Mouse (Mus musculus) MEL (cell line): Measurements from ENCODE around the gene Shb. TPM values are rescaled to one million over a fixed set of nuclear protein-coding genes. Genes with fewer than 3 reads are reported as not detected.

Source experiments
- DNase-seq: peaks from one replicate; pipeline ENCODE4 v3.0.0; 2011; ENCODE audit warnings: low read depth, low spot score
- H3K27ac ChIP-seq: 2 replicates; pipeline ENCODE4 v1.5.1; 2012; ENCODE audit warnings: low read depth, mild to moderate bottlenecking, control low read depth, low read length, moderate library complexity; ENCODE audit not compliant: control insufficient read depth
- H3K27me3 ChIP-seq, 2 experiments: fragments of 150-350 bp in 1 of 2; sonication (generic) in 1 of 2; 2 replicates each; pipeline ENCODE4 v1.6.1; 2012; ENCODE audit warnings: low read length in 2 of 2, mild to moderate bottlenecking in 2 of 2, improper control_type of control experiment in 1 of 2, moderate library complexity in 1 of 2; ENCODE audit not compliant: insufficient read depth in 2 of 2, control insufficient read depth in 1 of 2
- H3K36me3 ChIP-seq, 2 experiments: 2 replicates each; pipeline ENCODE4 v1.6.1; 2012 to 2014; ENCODE audit warnings: low read length in 2 of 2, improper control_type of control experiment in 1 of 2, inconsistent platforms in 1 of 2, mild to moderate bottlenecking in 1 of 2; ENCODE audit not compliant: insufficient read depth in 2 of 2, control insufficient read depth in 1 of 2
- H3K4me1 ChIP-seq, 2 experiments: fragments of 150-350 bp in 1 of 2; sonication (generic) in 1 of 2; 2 replicates each; pipeline ENCODE4 v1.6.1; 2012; ENCODE audit warnings: low read length in 2 of 2, improper control_type of control experiment in 1 of 2, mild to moderate bottlenecking in 1 of 2; ENCODE audit not compliant: insufficient read depth in 2 of 2, control insufficient read depth in 1 of 2
- H3K4me3 ChIP-seq, 2 experiments: fragments of 150-350 bp in 1 of 2; sonication (generic) in 1 of 2; 2 replicates each; pipeline ENCODE4 v1.5.1; 2012; ENCODE audit warnings: low read depth in 2 of 2, low read length in 2 of 2, mild to moderate bottlenecking in 2 of 2, moderate library complexity in 2 of 2, control low read depth in 1 of 2, improper control_type of control experiment in 1 of 2; ENCODE audit not compliant: control insufficient read depth in 1 of 2, insufficient read depth in 1 of 2
- H3K79me2 ChIP-seq: 2 replicates; pipeline ENCODE4 v1.6.1; 2012; ENCODE audit warnings: mild to moderate bottlenecking, low read length, moderate library complexity; ENCODE audit not compliant: control insufficient read depth, poor library complexity, insufficient read depth
- H3K9ac ChIP-seq: 2 replicates; pipeline ENCODE4 v1.6.1; 2012; ENCODE audit warnings: low read depth, mild to moderate bottlenecking, control low read depth, low read length, moderate library complexity; ENCODE audit not compliant: control insufficient read depth, poor library complexity, severe bottlenecking
- H3K9me3 ChIP-seq: fragments of 150-350 bp; sonication (generic); replicated peaks from 2 replicates; pipeline ENCODE4 v1.6.1; 2012; ENCODE audit warnings: mild to moderate bottlenecking, low read length, improper control_type of control experiment, moderate library complexity; ENCODE audit not compliant: insufficient read depth
- CHD1 ChIP-seq: IDR thresholded peaks from 2 replicates; pipeline ENCODE4 v1.6.1; 2012; ENCODE audit warnings: low read depth, mild to moderate bottlenecking, inconsistent platforms, low read length, improper control_type of control experiment
- CHD2 ChIP-seq: IDR thresholded peaks from 2 replicates; pipeline ENCODE4 v1.6.1; 2011; ENCODE audit warnings: low read length, improper control_type of control experiment
- ELF1 ChIP-seq: IDR thresholded peaks from 2 replicates; pipeline ENCODE4 v1.6.1; 2014; ENCODE audit warnings: low read depth, mild to moderate bottlenecking, inconsistent platforms, low read length, improper control_type of control experiment, moderate library complexity
- ETS1 ChIP-seq: IDR thresholded peaks from 2 replicates; pipeline ENCODE4 v1.6.1; 2012; ENCODE audit warnings: low read depth, mild to moderate bottlenecking, inconsistent platforms, low read length, improper control_type of control experiment, moderate library complexity
- GABPA ChIP-seq: IDR thresholded peaks from 2 replicates; pipeline ENCODE4 v1.6.1; 2012; ENCODE audit warnings: low read depth, mild to moderate bottlenecking, inconsistent platforms, low read length, improper control_type of control experiment, moderate library complexity
- HCFC1 ChIP-seq: IDR thresholded peaks from 2 replicates; pipeline ENCODE4 v1.6.1; 2012; ENCODE audit warnings: low read depth, mild to moderate bottlenecking, inconsistent platforms, low read length, improper control_type of control experiment, moderate library complexity
- MAFK ChIP-seq: IDR thresholded peaks from 2 replicates; pipeline ENCODE4 v1.6.1; 2011; ENCODE audit warnings: low read depth, mild to moderate bottlenecking, low read length, improper control_type of control experiment, borderline replicate concordance
- MAX ChIP-seq: IDR thresholded peaks from 2 replicates; pipeline ENCODE4 v1.6.1; 2011; ENCODE audit warnings: low read length, improper control_type of control experiment
- MAZ ChIP-seq: IDR thresholded peaks from 2 replicates; pipeline ENCODE4 v1.6.1; 2012; ENCODE audit warnings: low read depth, mild to moderate bottlenecking, inconsistent platforms, low read length, improper control_type of control experiment
- MXI1 ChIP-seq: IDR thresholded peaks from 2 replicates; pipeline ENCODE4 v1.6.1; 2011; ENCODE audit warnings: mild to moderate bottlenecking, low read depth, low read length, improper control_type of control experiment
- MYB ChIP-seq: IDR thresholded peaks from 2 replicates; pipeline ENCODE4 v1.6.1; 2011; ENCODE audit warnings: mild to moderate bottlenecking, low read depth, low read length, improper control_type of control experiment
- MYC ChIP-seq: IDR thresholded peaks from 2 replicates; pipeline ENCODE4 v1.6.1; 2011; ENCODE audit warnings: low read depth, mild to moderate bottlenecking, low read length, improper control_type of control experiment, moderate library complexity
- NELFE ChIP-seq: IDR thresholded peaks from 2 replicates; pipeline ENCODE4 v1.6.1; 2011; ENCODE audit warnings: low read depth, low read length, improper control_type of control experiment
- NRF1 ChIP-seq: IDR thresholded peaks from 2 replicates; pipeline ENCODE4 v1.6.1; 2014; ENCODE audit warnings: low read depth, mild to moderate bottlenecking, inconsistent platforms, low read length, improper control_type of control experiment, moderate library complexity; ENCODE audit not compliant: poor library complexity, insufficient read depth, severe bottlenecking
- POLR2A ChIP-seq, 2 experiments: IDR thresholded peaks; 2 replicates each; pipeline ENCODE4 v1.6.1; 2011 to 2012; ENCODE audit warnings: low read length in 2 of 2, mild to moderate bottlenecking in 2 of 2, control low read depth in 1 of 2, improper control_type of control experiment in 1 of 2, low read depth in 1 of 2, moderate library complexity in 1 of 2; ENCODE audit not compliant: control insufficient read depth in 1 of 2, insufficient read depth in 1 of 2, poor library complexity in 1 of 2
- RAD21 ChIP-seq: IDR thresholded peaks from 2 replicates; pipeline ENCODE4 v1.6.1; 2011; ENCODE audit warnings: mild to moderate bottlenecking, low read depth, low read length, improper control_type of control experiment
- RCOR1 ChIP-seq: IDR thresholded peaks from 2 replicates; pipeline ENCODE4 v1.6.1; 2012; ENCODE audit warnings: low read depth, mild to moderate bottlenecking, inconsistent platforms, low read length, improper control_type of control experiment
- SMC3 ChIP-seq: IDR thresholded peaks from 2 replicates; pipeline ENCODE4 v1.6.1; 2011; ENCODE audit warnings: low read depth, low read length, improper control_type of control experiment
- UBTF ChIP-seq: IDR thresholded peaks from 2 replicates; pipeline ENCODE4 v1.6.1; 2012; ENCODE audit warnings: low read depth, mild to moderate bottlenecking, inconsistent platforms, low read length, improper control_type of control experiment, moderate library complexity, borderline replicate concordance; ENCODE audit not compliant: insufficient read depth
- USF2 ChIP-seq, 2 experiments: IDR thresholded peaks; 2 replicates each; pipeline ENCODE4 v1.6.1; 2011 to 2012; ENCODE audit warnings: improper control_type of control experiment in 2 of 2, low read length in 2 of 2, borderline replicate concordance in 1 of 2, inconsistent platforms in 1 of 2, low read depth in 1 of 2, mild to moderate bottlenecking in 1 of 2; ENCODE audit not compliant: insufficient read depth in 1 of 2
- ZC3H11A ChIP-seq: IDR thresholded peaks from 2 replicates; pipeline ENCODE4 v1.6.1; 2012; ENCODE audit warnings: low read depth, mild to moderate bottlenecking, inconsistent platforms, low read length, improper control_type of control experiment
- polyA plus RNA-seq, 2 experiments: library from polyadenylated mRNA; stranded (reverse) in 1 of 2; unstranded in 1 of 2; fragments of >175 nt in 1 of 2; fragments of >200 nt in 1 of 2; gene quantifications; 2 replicates each; pipeline versions ENCODE4 v1.2.1 to v1.2.4; 2012; ENCODE audit warnings: low replicate concordance in 2 of 2, low read depth in 1 of 2; ENCODE audit not compliant: insufficient read length in 2 of 2, insufficient read depth in 1 of 2, missing spikeins in 1 of 2
- total RNA-seq: library from RNA; depleted of rRNA; stranded (reverse); fragments of 300-350 nt; gene quantifications from 2 replicates; pipeline ENCODE4 v1.2.3, GENCODE M21; 2012

Shb gene
- total and polyA plus RNA-seq, 3 experiments = 5.2 to 13.9 TPM; not detected in 1

- H3K4me3 ChIP-seq = no peak overlapping the region
- no peak overlapping the region for H3K9ac ChIP-seq
- no peaks in the 10 kb centered on the region for H3K27me3 ChIP-seq
- H3K36me3 ChIP-seq = peaks cover 0 to 3% of the 10 kb centered on the region in 2 experiments; a peak in 1 of 4 replicates
- no peak for TF ChIP-seq MAFK
- no peak for TF ChIP-seq MXI1
- no peak for TF ChIP-seq POLR2A (IDR thresholded peaks at IDR 0.05; ENCODE audit: control insufficient read depth in 1 of 2, insufficient read depth in 1 of 2, low read depth in 1 of 2, low read length in 2 of 2, poor library complexity in 1 of 2)
- TF ChIP-seq MAZ = no peak
- no peak for TF ChIP-seq MYB
- TF ChIP-seq GABPA = no peak
- TF ChIP-seq ETS1 = no peak
- TF ChIP-seq ELF1 = no peak
- TF ChIP-seq CHD2 = no peak
- no peak for TF ChIP-seq ZC3H11A
- TF ChIP-seq NELFE = no peak
- TF ChIP-seq SMC3 = no peak
- no peak for TF ChIP-seq RAD21
- no peak for TF ChIP-seq UBTF
- TF ChIP-seq NRF1 = no peak
- no peak for DNase-seq
- H3K4me1 ChIP-seq = no peaks in the 10 kb centered on the region
- H3K79me2 ChIP-seq = peaks cover 9% of the 10 kb centered on the region
- H3K9me3 ChIP-seq = no peaks in the 10 kb centered on the region
- no peak overlapping the region for H3K27ac ChIP-seq
Observed at GRCm38 (mm10) chr4:45412433-45413192, 119.7 kb downstream of the Shb start.

GRCm38 (mm10) chr4:45411181-45411790 lies 121.0 kb downstream of the Shb start:
- no peak overlapping the region for H3K27ac ChIP-seq
- no peak for DNase-seq
- TF ChIP-seq HCFC1 (no peak), SMC3 (no peak), MAX (no peak), RCOR1 (no peak), USF2 (IDR thresholded peaks at IDR 0.05; ENCODE audit: borderline replicate concordance in 1 of 2, insufficient read depth in 1 of 2, low read depth in 1 of 2, low read length in 2 of 2) (no peak), CHD1 (no peak), MYC (no peak), GABPA (no peak)

More at GRCm38 (mm10) chr4:45411181-45411790, 121.0 kb downstream of the Shb start:
- Histone ChIP-seq H3K36me3 (peaks cover 0 to 11% of the 10 kb centered on the region in 2 experiments; a peak in 2 of 4 replicates), H3K9ac (no peak overlapping the region), H3K27me3 (no peaks in the 10 kb centered on the region), H3K4me1 (peaks cover 4 to 6% of the 10 kb centered on the region in 2 experiments), H3K9me3 (no peaks in the 10 kb centered on the region), H3K79me2 (peaks cover 15% of the 10 kb centered on the region), H3K4me3 (no peak overlapping the region)
